Mouse (Mus musculus) adrenal gland, postnatal 4 days (tissue): ENCODE results near the gene Mras. TPM values are rescaled to one million over a fixed set of nuclear protein-coding genes. Genes with fewer than 3 reads are reported as not detected.

Experiments
- DNase-seq, 2 experiments: peaks; one replicate each; pipeline ENCODE4 v3.0.0; 2021 to 2022; ENCODE audit warnings: low spot score in 2 of 2, mixed read lengths in 2 of 2
- total RNA-seq, 2 experiments: library from RNA; stranded (reverse); gene quantifications; 2 replicates each; pipeline ENCODE4 v1.2.3; 2021

Mras gene
- total RNA-seq, 2 experiments from 2014 or later = 42.8 to 55.3 TPM

GRCm38 (mm10) chr9:99363076-99363475 lies 74.1 kb downstream of the Mras start:
- DNase-seq = no peak

- DNase-seq = no peak
Observed at GRCm38 (mm10) chr9:99361946-99362345, 75.2 kb downstream of the Mras start.

- no peak for DNase-seq
Observed at GRCm38 (mm10) chr9:99359012-99359411, 78.2 kb downstream of the Mras start.

- no peak for DNase-seq
Observed at GRCm38 (mm10) chr9:99357921-99358692, 79.1 kb downstream of the Mras start, which contains the start of gene Esyt3. Gene Esyt3, minus strand, starts transcription at chr9:99358557.

GRCm38 (mm10) chr9:99357561-99357920 lies 79.6 kb downstream of the Mras start:
- DNase-seq = no peak

GRCm38 (mm10) chr9:99355971-99356370 lies 81.2 kb downstream of the Mras start:
- DNase-seq = no peak

GRCm38 (mm10) chr9:99354796-99355195 lies 82.4 kb downstream of the Mras start:
- no peak for DNase-seq

- no peak for DNase-seq
Observed at GRCm38 (mm10) chr9:99353390-99353789, 83.8 kb downstream of the Mras start.

- DNase-seq = no peak
Observed at GRCm38 (mm10) chr9:99352964-99353363, 84.2 kb downstream of the Mras start.

- no peak for DNase-seq
Observed at GRCm38 (mm10) chr9:99345351-99345792, 91.8 kb downstream of the Mras start.

- no peak for DNase-seq
Observed at GRCm38 (mm10) chr9:99341600-99341999, 95.6 kb downstream of the Mras start.

GRCm38 (mm10) chr9:99340126-99340525 lies 97.1 kb downstream of the Mras start:
- DNase-seq = no peak

GRCm38 (mm10) chr9:99339182-99339581 lies 98.0 kb downstream of the Mras start:
- no peak for DNase-seq

GRCm38 (mm10) chr9:99338293-99338692 lies 98.9 kb downstream of the Mras start:
- DNase-seq = no peak

- no peak for DNase-seq
Observed at GRCm38 (mm10) chr9:99336538-99336937, 100.6 kb downstream of the Mras start.

Other genes starting within 250 kb of the Mras start
- gene Faiml, start 200.1 kb downstream of the Mras start, total RNA-seq = not detected
- gene Cep70, start 194.0 kb downstream of the Mras start, total RNA-seq = 10 to 100 TPM; 12.2 to 17.6 TPM
- 1 to 10 TPM in 1 of 2 experiments, under 1 TPM in 1; 0.59 to 1.2 TPM for gene Esyt3, start 78.8 kb downstream of the Mras start, total RNA-seq
- gene Nme9, start 14.1 kb upstream of the Mras start, total RNA-seq = not detected
- gene Armc8, start 131.5 kb upstream of the Mras start, total RNA-seq = 10 to 100 TPM; 34.3 to 38.9 TPM
- 10 to 100 TPM; 18.8 to 21.2 TPM for gene Dbr1, start 138.4 kb upstream of the Mras start, total RNA-seq
- gene A4gnt, start 175.1 kb upstream of the Mras start, total RNA-seq = under 1 TPM in 1 of 2 experiments, not detected in 1; 0.20 TPM
- 10 to 100 TPM; 11.2 to 15.6 TPM for gene Dzip1l, start 192.1 kb upstream of the Mras start, total RNA-seq